Mouse (Mus musculus): ENCODE measurements around the gene Dnajb4. TPM values are rescaled to one million over a fixed set of nuclear protein-coding genes. Genes with fewer than 3 reads are reported as not detected.

The Dnajb4 gene
- total and polyA plus RNA-seq, 3 experiments: 10.7 to 14.6 TPM; not detected in 1

- TF ChIP-seq NELFE (IDR thresholded peaks at IDR 0.05; ENCODE audit: low read depth, low read length): no peak
- no peak for TF ChIP-seq ZMIZ1 (IDR thresholded peaks at IDR 0.05; ENCODE audit: low read depth, low read length)
- TF ChIP-seq TCF12 (IDR thresholded peaks at IDR 0.05; ENCODE audit: low read depth, low read length): no peak
- Histone ChIP-seq H3K79me2 (ENCODE audit: control insufficient read depth, insufficient read depth, low read length, poor library complexity) (no peaks in the 10 kb centered on the region), H3K9me3 (replicated peaks; ENCODE audit: insufficient read depth, low read length) (no peaks in the 10 kb centered on the region), H3K4me3 (ENCODE audit: control insufficient read depth in 1 of 2, insufficient read depth in 1 of 2, low read depth in 2 of 2, low read length in 2 of 2) (no peak overlapping the region), H3K27ac (ENCODE audit: control insufficient read depth, low read depth, low read length) (no peak overlapping the region), H3K27me3 (ENCODE audit: control insufficient read depth in 1 of 2, insufficient read depth in 2 of 2, low read length in 2 of 2) (no peaks in the 10 kb centered on the region), H3K4me1 (ENCODE audit: control insufficient read depth in 1 of 2, insufficient read depth in 2 of 2, low read length in 2 of 2) (no peaks in the 10 kb centered on the region), H3K36me3 (ENCODE audit: control insufficient read depth in 1 of 2, insufficient read depth in 2 of 2, low read length in 2 of 2) (peaks cover 0 to 2% of the 10 kb centered on the region in 2 experiments; a peak in 2 of 4 replicates), H3K9ac (ENCODE audit: control insufficient read depth, low read depth, low read length, poor library complexity, severe bottlenecking) (no peak overlapping the region)
- DNase-seq (ENCODE audit: low read depth, low spot score): no peak
Measured at GRCm38 (mm10) chr3:152180624-152181023, 29.5 kb downstream of the Dnajb4 start.

DNA sequence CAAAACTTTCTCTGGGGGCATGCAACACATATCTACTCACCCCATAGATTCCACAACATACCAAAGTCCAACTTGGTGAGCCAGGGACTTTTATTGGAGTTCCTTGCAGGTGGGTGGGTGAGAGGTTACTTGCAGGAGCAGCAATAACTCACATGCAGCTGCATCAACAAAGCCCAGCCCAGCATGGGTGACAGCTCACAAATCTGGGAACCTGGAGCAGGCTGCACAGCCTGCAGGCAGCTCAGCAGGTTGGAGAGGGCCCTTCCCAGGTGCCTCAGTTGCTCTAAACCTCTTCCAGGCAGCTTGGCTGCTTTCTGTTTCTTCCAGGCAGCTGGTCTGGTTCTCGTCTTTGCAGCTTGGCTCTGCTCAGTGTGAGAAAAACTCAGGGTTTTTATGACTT lies 30.8 kb downstream of the Dnajb4 start:
- Histone ChIP-seq H3K27ac (ENCODE audit: control insufficient read depth, low read depth, low read length) (no peak overlapping the region), H3K36me3 (ENCODE audit: control insufficient read depth in 1 of 2, insufficient read depth in 2 of 2, low read length in 2 of 2) (no peaks in the 10 kb centered on the region; a peak in 1 of 4 replicates), H3K4me3 (ENCODE audit: control insufficient read depth in 1 of 2, insufficient read depth in 1 of 2, low read depth in 2 of 2, low read length in 2 of 2) (no peak overlapping the region), H3K27me3 (ENCODE audit: control insufficient read depth in 1 of 2, insufficient read depth in 2 of 2, low read length in 2 of 2) (no peaks in the 10 kb centered on the region), H3K9me3 (replicated peaks; ENCODE audit: insufficient read depth, low read length) (no peaks in the 10 kb centered on the region), H3K79me2 (ENCODE audit: control insufficient read depth, insufficient read depth, low read length, poor library complexity) (no peaks in the 10 kb centered on the region), H3K9ac (ENCODE audit: control insufficient read depth, low read depth, low read length, poor library complexity, severe bottlenecking) (no peak overlapping the region), H3K4me1 (ENCODE audit: control insufficient read depth in 1 of 2, insufficient read depth in 2 of 2, low read length in 2 of 2) (no peaks in the 10 kb centered on the region)
- TF ChIP-seq CHD1 (IDR thresholded peaks at IDR 0.05; ENCODE audit: low read depth, low read length) (no peak), ELF1 (IDR thresholded peaks at IDR 0.05; ENCODE audit: low read depth, low read length) (no peak), TBP (IDR thresholded peaks at IDR 0.05; ENCODE audit: low read depth, low read length) (no peak), NRF1 (IDR thresholded peaks at IDR 0.05; ENCODE audit: insufficient read depth, low read depth, low read length, poor library complexity, severe bottlenecking) (no peak), MAZ (IDR thresholded peaks at IDR 0.05; ENCODE audit: low read depth, low read length) (no peak), HCFC1 (IDR thresholded peaks at IDR 0.05; ENCODE audit: low read depth, low read length) (no peak), CHD2 (IDR thresholded peaks at IDR 0.05; ENCODE audit: low read length) (no peak), KAT2A (conservative IDR thresholded peaks at IDR 0.05; ENCODE audit: low read depth, low read length) (no peak), ZC3H11A (IDR thresholded peaks at IDR 0.05; ENCODE audit: low read depth, low read length) (no peak), SIN3A (IDR thresholded peaks at IDR 0.05; ENCODE audit: low read length) (no peak), MAX (IDR thresholded peaks at IDR 0.05; ENCODE audit: low read length) (no peak), GABPA (IDR thresholded peaks at IDR 0.05; ENCODE audit: low read depth, low read length) (no peak), USF2 (IDR thresholded peaks at IDR 0.05; ENCODE audit: borderline replicate concordance in 1 of 2, insufficient read depth in 1 of 2, low read depth in 1 of 2, low read length in 2 of 2) (no peak), MEF2A (IDR thresholded peaks at IDR 0.05; ENCODE audit: extremely low read depth, insufficient replicate concordance, low read depth, low read length, poor library complexity, severe bottlenecking) (no peak), RAD21 (IDR thresholded peaks at IDR 0.05; ENCODE audit: low read depth, low read length) (no peak)
- no peak for DNase-seq (ENCODE audit: low read depth, low spot score)
